Mouse (Mus musculus) cortical plate, adult 2 months (tissue): Measurements from ENCODE around the gene Shkbp1. TPM values are rescaled to one million over a fixed set of nuclear protein-coding genes. Genes with fewer than 3 reads are reported as not detected.

Source experiments
- H3K27ac ChIP-seq: fragments of 200-500 bp; 2 replicates; pipeline ENCODE4 v1.5.1; 2012; ENCODE audit warnings: low read length, control low read depth, inconsistent platforms; ENCODE audit not compliant: insufficient read depth
- H3K4me1 ChIP-seq: fragments of 200-500 bp; 2 replicates; pipeline ENCODE4 v1.6.1; 2011; ENCODE audit warnings: low read length; ENCODE audit not compliant: control insufficient read depth, insufficient read depth
- H3K4me3 ChIP-seq: fragments of 200-500 bp; 2 replicates; pipeline ENCODE4 v1.5.1; 2011; ENCODE audit warnings: mild to moderate bottlenecking, low read length, control low read depth; ENCODE audit not compliant: insufficient read depth
- CTCF ChIP-seq: fragments of 200-500 bp; IDR thresholded peaks from 2 replicates; pipeline ENCODE4 v1.5.1; 2011; ENCODE audit warnings: mild to moderate bottlenecking, control low read depth, low read length; ENCODE audit not compliant: insufficient read depth; ENCODE audit errors: extremely low read depth
- POLR2A ChIP-seq: fragments of 200-500 bp; IDR thresholded peaks from 2 replicates; pipeline ENCODE4 v1.6.1; 2011; ENCODE audit warnings: mild to moderate bottlenecking, low read length, control low read depth; ENCODE audit not compliant: insufficient read depth; ENCODE audit errors: extremely low read depth
- polyA plus RNA-seq: library from polyadenylated mRNA; depleted of rRNA; stranded (reverse); fragments of >200 nt; gene quantifications from 2 replicates; pipeline ENCODE4 v1.2.3, GENCODE M21; 2012

Gene Shkbp1
- polyA plus RNA-seq, 1 experiment = 73.8 TPM

- H3K4me3 ChIP-seq = no peak overlapping the region
- no peak overlapping the region for H3K27ac ChIP-seq
- TF ChIP-seq POLR2A (no peak), CTCF (no peak)
- H3K4me1 ChIP-seq = peaks cover 2% of the 10 kb centered on the region; the same call in 1 of the 2 replicates
Measured at GRCm38 (mm10) chr7:27369111-27369510, 13.3 kb upstream of the Shkbp1 start.

- H3K27ac ChIP-seq = no peak overlapping the region
- H3K4me1 ChIP-seq = peaks cover 2% of the 10 kb centered on the region; the same call in 1 of the 2 replicates
- no peak overlapping the region for H3K4me3 ChIP-seq
- TF ChIP-seq POLR2A (no peak), CTCF (no peak)
Measured at GRCm38 (mm10) chr7:27367976-27368375, 12.2 kb upstream of the Shkbp1 start.

GRCm38 (mm10) chr7:27366082-27366844 is 10.4 kb upstream of the Shkbp1 start:
- H3K4me1 ChIP-seq = peaks cover 2% of the 10 kb centered on the region; the same call in 1 of the 2 replicates
- no peak for TF ChIP-seq POLR2A
- TF ChIP-seq CTCF = no peak
- no peak overlapping the region for H3K27ac ChIP-seq
- H3K4me3 ChIP-seq = no peak overlapping the region

GRCm38 (mm10) chr7:27364379-27364778 is 8.6 kb upstream of the Shkbp1 start:
- Histone ChIP-seq H3K27ac (no peak overlapping the region), H3K4me3 (no peak overlapping the region), H3K4me1 (peaks cover 4% of the 10 kb centered on the region; the same call in 1 of the 2 replicates)
- TF ChIP-seq CTCF (no peak), POLR2A (no peak)

GRCm38 (mm10) chr7:27361283-27361946 is 5.6 kb upstream of the Shkbp1 start:
- peak overlapping the region; percentile 33 for H3K27ac ChIP-seq
- no peak for TF ChIP-seq POLR2A
- peak overlapping the region; percentile 26; the same call in 1 of the 2 replicates for H3K4me3 ChIP-seq
- peaks cover 2% of the 10 kb centered on the region; the same call in 1 of the 2 replicates for H3K4me1 ChIP-seq

GRCm38 (mm10) chr7:27360749-27361148 is 4.9 kb upstream of the Shkbp1 start:
- H3K27ac ChIP-seq = no peak overlapping the region
- H3K4me3 ChIP-seq = no peak overlapping the region
- peaks cover 2% of the 10 kb centered on the region; the same call in 1 of the 2 replicates for H3K4me1 ChIP-seq
- TF ChIP-seq CTCF (no peak), POLR2A (no peak)

GRCm38 (mm10) chr7:27359706-27360358 is 4.0 kb upstream of the Shkbp1 start:
- Histone ChIP-seq H3K27ac (no peak overlapping the region), H3K4me1 (peaks cover 2% of the 10 kb centered on the region; the same call in 1 of the 2 replicates), H3K4me3 (no peak overlapping the region)
- no peak for TF ChIP-seq POLR2A
- no peak for TF ChIP-seq CTCF

- TF ChIP-seq CTCF (0 out of 2 replicates have a peak, but pooled peaks have one; percentile 2), POLR2A (no peak)
- Histone ChIP-seq H3K4me3 (no peak overlapping the region), H3K4me1 (peaks cover 2% of the 10 kb centered on the region; the same call in 1 of the 2 replicates), H3K27ac (no peak overlapping the region)
Measured at GRCm38 (mm10) chr7:27359162-27359561, 3.3 kb upstream of the Shkbp1 start.

GRCm38 (mm10) chr7:27357595-27357978 is 1.8 kb upstream of the Shkbp1 start:
- TF ChIP-seq CTCF (no peak), POLR2A (no peak)
- no peak overlapping the region for H3K27ac ChIP-seq

More at GRCm38 (mm10) chr7:27357595-27357978, 1.8 kb upstream of the Shkbp1 start:
- Histone ChIP-seq H3K4me3 (no peak overlapping the region), H3K4me1 (peaks cover 2% of the 10 kb centered on the region; the same call in 1 of the 2 replicates)
